Mouse (Mus musculus): ENCODE data around the gene Macc1.

Macc1 gene

GRCm38 (mm10) chr12:119386650-119387049, 72.6 kb downstream of the Macc1 start:
- no peak for DNase-seq (ENCODE audit: low spot score in 2 of 2)

GRCm38 (mm10) chr12:119387925-119388324, 73.9 kb downstream of the Macc1 start:
- DNase-seq (ENCODE audit: low spot score in 2 of 2): no peak

- peak; percentile 39 to 83 for DNase-seq (ENCODE audit: low spot score in 2 of 2)
Observed at GRCm38 (mm10) chr12:119390192-119390684, 76.2 kb downstream of the Macc1 start.

DNA sequence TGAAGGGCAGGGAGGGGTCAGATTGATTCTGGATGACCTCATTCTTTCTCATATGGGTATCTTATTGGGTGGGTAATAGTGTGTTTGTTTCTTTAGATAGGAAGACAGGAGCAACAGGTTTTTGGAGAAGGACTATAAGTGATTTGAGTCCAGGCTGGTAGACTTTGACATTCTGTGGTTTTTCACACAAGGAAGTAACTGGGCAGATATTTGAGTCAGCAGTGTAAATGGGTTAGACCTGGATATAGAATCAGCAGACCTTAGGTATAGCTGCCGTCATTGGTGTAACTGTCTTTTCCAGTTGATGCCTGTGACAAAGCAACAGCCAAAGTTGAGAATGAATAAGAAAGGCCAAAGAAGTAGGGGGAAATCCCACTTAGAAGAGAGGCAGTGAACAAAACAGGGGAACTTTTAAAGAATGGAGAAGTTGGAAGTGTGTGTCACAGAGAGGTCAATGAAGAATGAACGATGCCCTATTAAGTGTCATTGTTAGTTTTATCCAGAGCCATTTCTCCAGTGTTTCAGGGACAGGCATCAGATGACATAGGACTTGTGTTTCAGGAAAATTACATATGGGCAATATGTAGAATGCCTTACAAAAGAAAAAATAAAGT, 84.1 kb downstream of the Macc1 start:
- DNase-seq (ENCODE audit: low spot score in 2 of 2): no peak

DNA sequence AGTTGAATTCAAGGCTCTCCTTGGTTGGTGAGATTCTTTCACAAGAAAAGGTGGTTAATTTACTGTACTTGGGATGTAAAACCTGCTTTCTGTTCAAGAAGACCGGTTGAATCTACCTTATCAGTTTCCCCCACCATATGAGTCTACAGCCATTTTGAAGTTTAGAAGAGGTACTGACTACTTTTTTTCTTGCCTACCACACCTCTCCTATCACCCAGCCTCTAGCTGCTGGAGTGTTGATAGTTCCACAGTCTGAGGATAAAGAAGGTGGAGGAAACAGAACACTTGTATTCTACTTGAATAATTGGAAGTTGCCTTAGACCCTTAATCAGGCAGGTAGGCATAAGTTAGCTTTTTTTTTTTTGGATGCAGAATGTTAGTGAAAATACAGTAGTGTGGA, 88.2 kb downstream of the Macc1 start:
- DNase-seq (ENCODE audit: low spot score in 2 of 2): no peak

DNA sequence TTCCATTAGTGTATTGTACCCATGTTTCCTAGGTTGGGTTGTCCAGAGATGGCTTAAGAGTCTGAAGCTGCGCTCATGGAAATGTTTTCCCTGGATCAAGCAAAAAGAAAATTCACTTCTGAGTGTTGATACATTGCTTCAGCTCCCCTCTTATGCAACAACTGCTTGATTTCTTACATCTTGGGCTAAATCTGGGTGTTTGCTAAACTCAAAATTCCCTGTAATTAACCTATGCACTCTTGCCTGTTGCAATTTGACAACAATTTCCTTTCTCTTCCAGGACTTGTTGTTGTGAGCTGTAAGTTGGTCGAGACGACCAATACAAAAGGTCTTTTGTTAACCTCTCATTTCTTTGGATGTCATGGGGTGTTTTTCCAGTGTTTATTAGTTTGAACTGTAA, 88.7 kb downstream of the Macc1 start:
- no peak for DNase-seq (ENCODE audit: low spot score in 2 of 2)

DNA sequence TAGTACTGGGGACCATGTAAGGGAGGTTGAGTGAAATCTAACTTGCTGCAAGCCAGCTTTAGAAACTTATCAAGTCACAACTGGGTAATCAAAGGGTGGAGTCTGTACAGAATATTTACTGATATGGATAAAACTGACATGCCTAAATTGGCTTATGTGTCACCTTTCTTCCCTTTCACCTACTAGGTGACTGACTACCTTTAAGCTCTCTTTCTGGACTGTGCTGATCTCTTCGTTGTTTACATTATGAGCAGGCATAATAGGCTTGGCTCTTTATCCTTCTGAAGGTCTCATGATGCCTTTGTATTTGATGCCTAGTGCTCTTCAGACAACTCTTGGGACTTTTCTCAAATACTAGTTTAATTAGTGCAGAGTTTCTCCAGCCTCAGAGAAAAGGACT, 90.7 kb downstream of the Macc1 start:
- DNase-seq (ENCODE audit: low spot score in 2 of 2): no peak

GRCm38 (mm10) chr12:119410522-119410921, 96.5 kb downstream of the Macc1 start:
- DNase-seq (ENCODE audit: low spot score in 2 of 2): no peak

- no peak for DNase-seq (ENCODE audit: low spot score in 2 of 2)
Observed at GRCm38 (mm10) chr12:119410956-119411355, 96.9 kb downstream of the Macc1 start.

DNA sequence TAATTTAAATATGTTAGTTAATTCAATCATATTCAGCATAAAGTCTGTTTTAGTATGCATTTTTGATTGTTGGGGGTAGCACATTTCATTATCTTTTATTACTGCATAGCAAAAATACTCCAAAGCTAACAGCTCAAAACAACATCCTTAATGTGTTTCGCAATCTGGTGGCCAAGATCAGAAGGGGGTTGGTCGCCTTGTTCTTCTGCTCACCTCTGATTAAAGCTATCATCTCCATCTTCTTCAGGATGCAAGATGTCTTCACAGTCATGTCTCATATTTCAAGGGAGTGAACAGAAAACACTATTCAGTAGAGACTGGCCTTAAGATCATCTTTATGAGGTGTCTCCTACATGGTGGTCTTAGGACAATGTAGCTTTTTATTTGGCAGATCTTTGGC, 97.9 kb downstream of the Macc1 start:
- no peak for DNase-seq (ENCODE audit: low spot score in 2 of 2)

GRCm38 (mm10) chr12:119415900-119416299, 101.8 kb downstream of the Macc1 start:
- no peak for DNase-seq (ENCODE audit: low spot score in 2 of 2)

DNA sequence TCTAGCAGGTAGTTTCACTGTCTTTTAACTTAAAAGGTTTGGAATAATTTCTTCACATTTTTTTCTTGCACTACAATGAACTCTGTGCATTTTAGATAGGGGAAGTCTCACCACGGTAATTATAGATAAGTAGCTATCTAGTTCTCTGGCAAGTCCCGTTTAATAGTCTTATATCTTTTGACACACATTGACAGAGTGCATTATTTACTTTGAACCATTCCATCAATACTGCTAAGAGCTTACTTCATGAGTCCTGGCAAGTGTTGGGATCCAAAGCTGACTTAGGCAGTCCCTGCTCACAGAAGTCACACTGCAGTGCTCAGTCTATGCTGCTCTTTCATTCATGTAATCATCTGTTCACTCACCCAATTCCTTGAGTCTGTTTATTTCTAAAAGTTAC, 111.7 kb downstream of the Macc1 start:
- DNase-seq (ENCODE audit: low spot score in 2 of 2): no peak

DNA sequence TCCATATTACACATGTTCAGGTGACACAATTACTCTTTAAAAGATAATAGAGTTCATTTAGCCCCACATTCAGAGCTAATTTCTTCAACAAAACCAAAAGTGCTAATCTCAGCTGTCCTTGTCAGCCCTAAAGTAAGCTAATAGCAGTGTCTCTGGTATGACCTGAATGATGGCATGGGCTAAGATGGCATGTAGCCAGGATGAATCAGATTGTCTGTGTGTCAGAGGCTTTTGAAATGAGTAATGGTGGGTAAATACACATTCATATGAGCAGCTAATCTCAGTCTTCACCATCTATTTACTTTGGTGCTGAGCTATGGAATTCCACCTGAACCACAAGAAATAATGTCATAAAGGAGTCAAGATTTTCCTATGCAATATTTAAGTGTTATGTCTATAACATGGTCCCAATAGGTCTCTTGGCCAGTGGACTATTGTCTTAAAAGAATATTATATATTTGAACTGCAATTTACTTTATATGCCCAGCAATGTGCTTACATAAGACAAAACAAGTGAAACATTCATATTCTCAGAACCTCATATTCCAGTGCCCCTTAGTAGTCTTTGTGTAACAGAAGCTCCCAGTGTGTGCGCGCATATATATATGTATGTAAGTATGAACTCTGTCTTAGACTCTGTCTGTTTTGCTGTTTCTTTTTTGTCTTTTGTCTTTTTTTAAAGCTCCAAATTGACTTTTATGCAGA, 112.3 kb downstream of the Macc1 start:
- peak in 1 of 2 experiments; percentile 32 for DNase-seq (ENCODE audit: low spot score in 2 of 2)

DNA sequence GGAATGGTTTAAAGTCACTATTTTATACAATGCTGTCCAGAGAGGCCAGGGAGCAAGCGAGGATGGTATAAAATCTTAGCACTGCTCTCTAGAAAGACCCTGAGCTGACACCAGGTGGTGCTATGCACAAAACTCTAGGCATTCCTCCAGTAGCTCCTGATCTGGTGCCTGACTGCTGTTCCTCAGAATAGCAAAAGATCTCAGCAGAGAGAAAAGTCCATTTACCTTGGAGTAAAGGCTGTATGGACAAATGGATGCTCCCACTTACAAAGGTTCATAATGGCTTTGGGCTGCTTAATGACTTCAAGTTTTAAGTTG, 112.8 kb downstream of the Macc1 start:
- peak in 1 of 2 experiments; percentile 13 for DNase-seq (ENCODE audit: low spot score in 2 of 2)

GRCm38 (mm10) chr12:119440720-119441119, 126.7 kb downstream of the Macc1 start:
- no peak for DNase-seq (ENCODE audit: low spot score in 2 of 2)

GRCm38 (mm10) chr12:119450116-119450515, 136.0 kb downstream of the Macc1 start:
- DNase-seq (ENCODE audit: low spot score in 2 of 2): no peak

- no peak for DNase-seq (ENCODE audit: low spot score in 2 of 2)
Observed at GRCm38 (mm10) chr12:119451232-119451631, 137.2 kb downstream of the Macc1 start.

DNA sequence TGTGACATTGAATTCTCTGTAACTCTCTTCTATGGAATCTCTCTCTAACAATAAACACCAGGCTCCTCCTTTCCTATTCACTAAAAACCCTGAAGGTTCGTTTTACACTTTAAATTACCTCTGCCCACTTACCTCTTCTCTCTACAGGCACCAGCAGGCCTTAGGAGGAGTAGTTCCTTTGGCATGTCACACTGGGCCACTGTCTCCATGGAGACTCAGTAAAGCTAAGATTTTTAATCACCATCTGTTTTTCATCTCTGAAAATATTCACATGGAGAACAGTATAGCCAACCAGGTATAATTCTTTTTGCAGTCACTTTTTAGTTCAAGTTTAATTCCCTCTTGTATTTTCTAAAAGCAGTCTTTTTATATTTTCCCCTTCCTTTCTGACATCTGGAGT, 140.0 kb downstream of the Macc1 start:
- no peak for DNase-seq (ENCODE audit: low spot score in 2 of 2)

- DNase-seq (ENCODE audit: low spot score in 2 of 2): no peak
Observed at GRCm38 (mm10) chr12:119464040-119464939, 150.2 kb downstream of the Macc1 start.

GRCm38 (mm10) chr12:119464940-119465245, 150.8 kb downstream of the Macc1 start:
- DNase-seq (ENCODE audit: low spot score in 2 of 2): no peak

DNA sequence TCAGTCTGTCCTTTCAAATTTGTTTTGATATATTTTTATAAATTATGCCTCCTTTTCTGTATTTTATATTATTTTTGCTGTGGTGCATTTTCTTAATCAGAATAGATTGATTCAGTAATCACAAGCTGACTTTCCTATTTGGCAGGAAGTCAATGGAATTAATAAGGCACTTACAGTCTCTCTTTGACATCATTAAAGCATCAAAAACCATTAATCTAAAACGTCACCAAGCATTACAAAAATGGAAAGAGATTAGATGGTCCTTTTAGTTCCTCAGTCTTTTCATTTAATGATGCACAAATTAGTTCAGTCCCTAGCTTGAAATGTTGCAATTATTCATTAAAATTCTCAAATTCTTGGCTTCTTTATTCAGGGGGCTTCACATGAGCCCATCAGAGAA, 153.6 kb downstream of the Macc1 start:
- DNase-seq (ENCODE audit: low spot score in 2 of 2): no peak

- no peak for DNase-seq (ENCODE audit: low spot score in 2 of 2)
Observed at GRCm38 (mm10) chr12:119470260-119470659, 156.2 kb downstream of the Macc1 start.

- DNase-seq (ENCODE audit: low spot score in 2 of 2): no peak
Observed at GRCm38 (mm10) chr12:119483296-119483695, 169.2 kb downstream of the Macc1 start.

All from urinary bladder, adult 18-20 months (tissue).